Mouse (Mus musculus) thymus, adult 2 months (tissue): ENCODE data around the gene Il1f8.

ENCODE experiments used
- CTCF ChIP-seq: fragments of 200-500 bp; IDR thresholded peaks from 2 replicates; pipeline ENCODE4 v1.5.1; 2012; ENCODE audit warnings: mild to moderate bottlenecking, control low read depth, low read length, moderate library complexity, borderline replicate concordance; ENCODE audit not compliant: control insufficient read depth, poor library complexity, insufficient read depth; ENCODE audit errors: extremely low read depth
- POLR2A ChIP-seq: fragments of 200-500 bp; IDR thresholded peaks from 2 replicates; pipeline ENCODE4 v1.6.1; 2012; ENCODE audit warnings: mild to moderate bottlenecking, low read length, control low read depth, moderate library complexity; ENCODE audit not compliant: control insufficient read depth, poor library complexity, insufficient read depth; ENCODE audit errors: extremely low read depth

GRCm38 (mm10) chr2:24134373-24134772 lies 18.6 kb upstream of the Il1f8 start:
- TF ChIP-seq POLR2A: no peak
- TF ChIP-seq CTCF: no peak
